Mouse (Mus musculus) lung, postnatal 0 days (tissue): ENCODE results near the gene Arhgap40.

Experiments used
- CTCF ChIP-seq: IDR thresholded peaks from 2 replicates; pipeline ENCODE4 v1.5.1; 2016; ENCODE audit warnings: antibody characterized with exemption, mild to moderate bottlenecking
- EP300 ChIP-seq: IDR thresholded peaks from 2 replicates; pipeline ENCODE4 v1.6.1; 2016; ENCODE audit warnings: antibody characterized with exemption, mild to moderate bottlenecking, control low read depth

GRCm38 (mm10) chr2:158503226-158503625 is 9.4 kb upstream of the Arhgap40 start:
- TF ChIP-seq EP300 (no peak), CTCF (no peak)
